Mouse (Mus musculus): Measurements from ENCODE around the gene Zwilch. TPM values are rescaled to one million over a fixed set of nuclear protein-coding genes. Genes with fewer than 3 reads are reported as not detected.
A peak's percentile ranks its signal among the peaks of the same experiment; 100 is the strongest.

Zwilch gene
- total and polyA plus RNA-seq, 3 experiments = 49.3 to 74.1 (median 72.8) TPM

DNA sequence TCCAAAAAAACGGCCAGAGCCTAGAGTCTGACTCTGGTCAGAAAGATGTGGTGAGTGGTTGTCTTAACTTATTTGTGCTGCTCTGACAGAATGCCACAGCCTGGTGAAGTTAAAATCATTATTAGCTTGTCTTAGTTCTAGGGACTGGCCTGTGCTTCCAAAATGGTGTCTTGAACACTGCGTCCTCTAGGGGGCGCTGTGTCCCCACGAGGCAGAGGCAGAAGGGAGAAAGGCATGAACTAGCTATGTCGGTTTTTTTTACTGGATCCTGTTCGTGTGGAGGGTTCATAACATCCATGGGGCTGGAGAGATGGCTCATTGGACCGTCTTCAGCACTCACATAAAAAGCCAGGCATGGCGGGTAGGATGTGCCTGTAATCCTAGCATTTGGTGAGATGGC, 53.0 kb downstream of the Zwilch start:
- Histone ChIP-seq H3K27ac (ENCODE audit: insufficient read depth, low read depth) (no peak overlapping the region), H3K79me2 (replicated peaks; ENCODE audit: control insufficient read depth, extremely low read depth, insufficient read depth, poor library complexity, severe bottlenecking) (no peaks in the 10 kb centered on the region), H3K27me3 (replicated peaks) (no peaks in the 10 kb centered on the region), H3K9me3 (replicated peaks; ENCODE audit: low read length) (no peaks in the 10 kb centered on the region), H3K4me3 (replicated peaks in 1 of 3; ENCODE audit: low read depth in 2 of 3, low read length in 2 of 3, poor library complexity in 1 of 3) (no peak overlapping the region), H3K4me2 (ENCODE audit: insufficient read depth, low read depth, poor library complexity, severe bottlenecking) (peak overlapping the region; percentile 34; the same call in 1 of the 2 replicates), H3K9ac (ENCODE audit: insufficient read depth, low read depth) (no peak overlapping the region), H3K4me1 (ENCODE audit: control insufficient read depth in 1 of 2, insufficient read depth in 2 of 2) (0 out of 4 replicates have a peak, but pooled peaks cover 0 to 3% of the 10 kb centered on the region in 2 experiments), H3K36me3 (replicated peaks in 1 of 2; ENCODE audit: control insufficient read depth in 1 of 2, insufficient read depth in 1 of 2, low read length in 1 of 2) (no peaks in the 10 kb centered on the region)
- no peak for TF ChIP-seq MAFK (IDR thresholded peaks at IDR 0.05; ENCODE audit: insufficient replicate concordance, low read length)
- no peak for TF ChIP-seq NELFE (IDR thresholded peaks at IDR 0.05; ENCODE audit: low read depth, low read length)
- TF ChIP-seq SMC3 (IDR thresholded peaks at IDR 0.05; ENCODE audit: low read depth, low read length) = peak; percentile 54
- TF ChIP-seq NRF1 (IDR thresholded peaks at IDR 0.05; ENCODE audit: low read depth, low read length) = no peak
- no peak for TF ChIP-seq POLR2AphosphoS2 (IDR thresholded peaks at IDR 0.05; ENCODE audit: low read depth, low read length)
- TF ChIP-seq ZMIZ1 (IDR thresholded peaks at IDR 0.05; ENCODE audit: low read depth, low read length) = no peak
- TF ChIP-seq TCF12 (IDR thresholded peaks at IDR 0.05; ENCODE audit: low read depth, low read length) = no peak
- peak; percentile 53; the same call in 1 of the 2 replicates for TF ChIP-seq MAX (IDR thresholded peaks at IDR 0.05; ENCODE audit: low read length)
- no peak for TF ChIP-seq POLR2A (IDR thresholded peaks at IDR 0.05; ENCODE audit: low read depth, low read length)
- peak; percentile 83 for TF ChIP-seq RAD21 (IDR thresholded peaks at IDR 0.05; ENCODE audit: low read depth, low read length)
- no peak for TF ChIP-seq ETS1 (conservative IDR thresholded peaks at IDR 0.05; ENCODE audit: low read depth, low read length)
- TF ChIP-seq HCFC1 (IDR thresholded peaks at IDR 0.05; ENCODE audit: low read depth, low read length) = no peak
- TF ChIP-seq UBTF (IDR thresholded peaks at IDR 0.05; ENCODE audit: low read depth, low read length) = no peak
- no peak for TF ChIP-seq IRF4 (IDR thresholded peaks at IDR 0.05; ENCODE audit: low read depth, low read length)
- TF ChIP-seq ZKSCAN1 (IDR thresholded peaks at IDR 0.05; ENCODE audit: borderline replicate concordance, low read depth, low read length) = no peak
- TF ChIP-seq SIN3A (IDR thresholded peaks at IDR 0.05; ENCODE audit: low read length) = no peak
- no peak for TF ChIP-seq ELF1 (IDR thresholded peaks at IDR 0.05; ENCODE audit: low read depth, low read length)
- TF ChIP-seq MXI1 (IDR thresholded peaks at IDR 0.05; ENCODE audit: low read depth, low read length) = no peak
- TF ChIP-seq MEF2A (IDR thresholded peaks at IDR 0.05; ENCODE audit: borderline replicate concordance, low read depth, low read length) = no peak
- no peak for TF ChIP-seq CHD1 (IDR thresholded peaks at IDR 0.05; ENCODE audit: low read depth, low read length)
- TF ChIP-seq USF1 (IDR thresholded peaks at IDR 0.05; ENCODE audit: low read depth, low read length) = no peak
- peak; percentile 84 to 91 for TF ChIP-seq CTCF (conservative IDR thresholded peaks at IDR 0.05 in 1 of 2, IDR thresholded peaks at IDR 0.05 in 1 of 2; ENCODE audit: low read depth in 2 of 2, low read length in 2 of 2)
- TF ChIP-seq MAZ (IDR thresholded peaks at IDR 0.05; ENCODE audit: low read depth, low read length) = no peak
- no peak for TF ChIP-seq RCOR1 (conservative IDR thresholded peaks at IDR 0.05; ENCODE audit: low read depth, low read length)
- no peak for TF ChIP-seq CHD2 (IDR thresholded peaks at IDR 0.05; ENCODE audit: low read length)
- no peak for TF ChIP-seq E2F4 (IDR thresholded peaks at IDR 0.05; ENCODE audit: insufficient replicate concordance, low read depth, low read length)
- TF ChIP-seq JUN (IDR thresholded peaks at IDR 0.05; ENCODE audit: insufficient read depth, low read depth, low read length) = no peak
- TF ChIP-seq JUND (conservative IDR thresholded peaks at IDR 0.05; ENCODE audit: low read depth, low read length) = no peak
- TF ChIP-seq USF2 (conservative IDR thresholded peaks at IDR 0.05; ENCODE audit: low read depth, low read length) = no peak
- no peak for TF ChIP-seq PAX5 (IDR thresholded peaks at IDR 0.05; ENCODE audit: low read length)
- TF ChIP-seq ZC3H11A (IDR thresholded peaks at IDR 0.05; ENCODE audit: low read depth, low read length) = no peak
- TF ChIP-seq GABPA (IDR thresholded peaks at IDR 0.05; ENCODE audit: insufficient replicate concordance, low read depth, low read length) = no peak
- no peak for TF ChIP-seq KAT2A (IDR thresholded peaks at IDR 0.05; ENCODE audit: insufficient replicate concordance, low read length)
- no peak for TF ChIP-seq BHLHE40 (IDR thresholded peaks at IDR 0.05; ENCODE audit: low read depth, low read length)
- TF ChIP-seq TBP (conservative IDR thresholded peaks at IDR 0.05; ENCODE audit: low read depth, low read length) = no peak
- TF ChIP-seq EP300 (IDR thresholded peaks at IDR 0.05; ENCODE audit: low read length) = no peak
- peak; percentile 93 for TF ChIP-seq ZNF384 (IDR thresholded peaks at IDR 0.05; ENCODE audit: low read depth, low read length)
- peak; percentile 83 for TF ChIP-seq MYC (IDR thresholded peaks at IDR 0.05; ENCODE audit: low read depth, low read length)
- in situ Hi-C loops (cut with MboI; ENCODE audit: low pct_ligation_motif_present, low pct_unique_long_range_greater_than_20kb, low sequenced_read_pairs) = no loop called here
- DNase-seq (ENCODE audit: extremely low read depth) = peak; percentile 81
- dilution Hi-C loops (cut with MboI; ENCODE audit: extremely low pct_ligation_motif_present, extremely low pct_unique_long_range_greater_than_20kb, low sequenced_read_pairs) = no loop called here
